13 mouse cellular contexts compared by ENCODE assay signal in genomic region chr3:127745911-127746640, GRCm38 (mm10). TPM values are rescaled to one million over a fixed set of nuclear protein-coding genes. Genes with fewer than 3 reads are reported as not detected.
A peak's percentile ranks its signal among the peaks of the same experiment; 100 is the strongest.
DNase-seq lines count a peak whose midpoint lies in the region; ATAC-seq lines count a peak whose summit lies in the region.
"Had no signal": no experiment of that assay in that cellular context is flagged by ENCODE, and none has a peak within 500 bp of the region (broad histone marks: within the 10 kb centered on the region; RNA-seq: fewer than 3 reads in every experiment).

No protein-coding gene starts in this region.

- peak; percentile 62 for DNase-seq in embryo, embryonic 10.5 days (ENCODE audit: low spot score)
- DNase-seq in neural tube, embryonic 10.5 days (ENCODE audit: extremely low spot score, low spot score): peak; percentile 49
- no peak for DNase-seq in right cerebral cortex, postnatal 10 days (ENCODE audit: low spot score in 2 of 2)
- no peak for DNase-seq in left cerebral cortex, adult 18-20 months (ENCODE audit: low spot score in 2 of 2)
- DNase-seq: kidney, postnatal 10 days; layer of hippocampus, postnatal 36 days; liver, embryonic 13.5 days; lung, postnatal 36 days; thymus, postnatal 25 days had no signal

- H3K4me3 ChIP-seq in embryonic facial prominence, embryonic 13.5 days: no peak overlapping the region
- no peak overlapping the region for H3K4me3 ChIP-seq in hindbrain, embryonic 12.5 days
- H3K4me3 ChIP-seq: liver, embryonic 13.5 days had no signal

- no peak for ATAC-seq in embryonic facial prominence, embryonic 13.5 days (ENCODE audit: insufficient number of reproducible peaks, insufficient read depth, low FRiP score, low TSS enrichment, low read depth)
- peak; percentile 51; the same call in 1 of the 2 replicates for ATAC-seq in hindbrain, embryonic 12.5 days (ENCODE audit: low FRiP score)
- ATAC-seq in erythroid progenitor cell, adult 5-6 weeks (replicated peaks; ENCODE audit: low FRiP score, poor library complexity, severe bottlenecking): no peak
- ATAC-seq: CD4-positive, CD25-positive, alpha-beta regulatory T cell, adult 4 months had no signal

- H3K4me2 ChIP-seq in embryonic facial prominence, embryonic 13.5 days: 0 out of 2 replicates have a peak overlapping the region, but pooled peaks have one; percentile 18
- H3K4me2 ChIP-seq in hindbrain, embryonic 12.5 days (replicated peaks): no peak overlapping the region; the same call in 1 of the 2 replicates
- H3K4me2 ChIP-seq: liver, embryonic 13.5 days had no signal

- H3K4me1 ChIP-seq in embryonic facial prominence, embryonic 13.5 days: peaks cover 30% of the 10 kb centered on the region
- H3K4me1 ChIP-seq in hindbrain, embryonic 12.5 days: peaks cover 40% of the 10 kb centered on the region
- H3K4me1 ChIP-seq: liver, embryonic 13.5 days had no signal

- no peak overlapping the region for H3K27ac ChIP-seq in embryonic facial prominence, embryonic 13.5 days
- H3K27ac ChIP-seq in hindbrain, embryonic 12.5 days: peak overlapping the region; percentile 57
- H3K27ac ChIP-seq: liver, embryonic 13.5 days had no signal

- peaks cover 64% of the 10 kb centered on the region for H3K27me3 ChIP-seq in embryonic facial prominence, embryonic 13.5 days
- peaks cover 16% of the 10 kb centered on the region for H3K27me3 ChIP-seq in hindbrain, embryonic 12.5 days

- WGBS in embryonic facial prominence, embryonic 13.5 days: 8% methylated on average over 16 of the region's 16 CpGs
- WGBS in hindbrain, embryonic 12.5 days: 11% methylated on average over 16 of the region's 16 CpGs

- 0 out of 2 replicates have a peak, but pooled peaks cover 3% of the 10 kb centered on the region for H3K9me3 ChIP-seq in embryonic facial prominence, embryonic 13.5 days
- H3K9me3 ChIP-seq in hindbrain, embryonic 12.5 days (replicated peaks): no peaks in the 10 kb centered on the region
- H3K9me3 ChIP-seq: liver, embryonic 13.5 days had no signal

- H3K9ac ChIP-seq in embryonic facial prominence, embryonic 13.5 days: no peak overlapping the region
- H3K9ac ChIP-seq in hindbrain, embryonic 12.5 days: no peak overlapping the region
- H3K9ac ChIP-seq: liver, embryonic 13.5 days had no signal

- H3K36me3 ChIP-seq in embryonic facial prominence, embryonic 13.5 days: no peaks in the 10 kb centered on the region
- H3K36me3 ChIP-seq in hindbrain, embryonic 12.5 days: no peaks in the 10 kb centered on the region
- H3K36me3 ChIP-seq: liver, embryonic 13.5 days had no signal

RNA-seq across cellular contexts. Expression of gene Alpk1, which starts 34.3 kb away (rescaled TPM):
- polyA plus RNA-seq in embryonic facial prominence, embryonic 13.5 days (2015; fragmentation: Nextera tagmentation; extraction: Ambion mirVana): 2.3 and 3.0 TPM in 2 replicates
- 1.5 and 1.6 TPM in 2 replicates for polyA plus RNA-seq in hindbrain, embryonic 12.5 days (2016; fragmentation: Nextera tagmentation; extraction: Ambion mirVana)
- 2.5 and 10.5 TPM in 2 replicates for total RNA-seq in erythroid progenitor cell, adult 5-6 weeks (2015; ENCODE audit: low replicate concordance)
- 1.2 and 2.1 TPM in 2 replicates for total RNA-seq in erythroid progenitor cell, adult 5-6 weeks (2017; ENCODE audit: low replicate concordance)
- 1 to 10 TPM; 5.8 to 6.1 TPM for total RNA-seq in left cerebral cortex, adult 18-20 months (2021)

RNA-seq across cellular contexts. Expression of gene Tifa, which starts 43.5 kb away (rescaled TPM):
- polyA plus RNA-seq in embryonic facial prominence, embryonic 13.5 days (2015; fragmentation: Nextera tagmentation; extraction: Ambion mirVana): 2.4 and 3.7 TPM in 2 replicates
- 3.4 and 3.7 TPM in 2 replicates for polyA plus RNA-seq in hindbrain, embryonic 12.5 days (2016; fragmentation: Nextera tagmentation; extraction: Ambion mirVana)
- total RNA-seq in erythroid progenitor cell, adult 5-6 weeks (2015; ENCODE audit: low replicate concordance): 80.1 and 82.9 TPM in 2 replicates
- 73.2 and 82.3 TPM in 2 replicates for total RNA-seq in erythroid progenitor cell, adult 5-6 weeks (2017; ENCODE audit: low replicate concordance)
- 1 to 10 TPM; 7.6 to 8.6 TPM for total RNA-seq in left cerebral cortex, adult 18-20 months (2021)

Comparison
In these comparisons a context has a peak if more than half of its experiments do, and no peak if none do; other contexts are left out.
1. DNase-seq: peak in embryo, embryonic 10.5 days (single experiment) and neural tube, embryonic 10.5 days (single experiment); none in right cerebral cortex, postnatal 10 days (0 of 2) and left cerebral cortex, adult 18-20 months (0 of 2).
2. RNA of gene Tifa, which starts 43.5 kb away (total RNA-seq): 73.2 to 82.9 TPM in erythroid progenitor cell, adult 5-6 weeks; 7.6 to 8.6 TPM in left cerebral cortex, adult 18-20 months; every median in the first group is over 4 times any median in the second.